Mouse (Mus musculus) heart, adult 18-20 months (tissue): ENCODE measurements around the gene Kcnj1. TPM values are rescaled to one million over a fixed set of nuclear protein-coding genes. Genes with fewer than 3 reads are reported as not detected.

Experiments used
- DNase-seq, 2 experiments: peaks; one replicate each; pipeline ENCODE4 v3.0.0; 2021 to 2022; ENCODE audit warnings: mixed read lengths in 1 of 2
- total RNA-seq, 2 experiments: library from RNA; stranded (reverse); gene quantifications; 2 replicates each; pipeline ENCODE4 v1.2.3; 2021

Kcnj1 gene
- total RNA-seq, 2 experiments from 2014 or later: not detected

- DNase-seq: no peak
Observed at GRCm38 (mm10) chr9:32394761-32395161, 22.5 kb downstream of the Kcnj1 start.

GRCm38 (mm10) chr9:32400212-32400611 is 27.9 kb downstream of the Kcnj1 start:
- no peak for DNase-seq

- DNase-seq: peak; percentile 79 to 80
Observed at GRCm38 (mm10) chr9:32400662-32401161, 28.4 kb downstream of the Kcnj1 start.

GRCm38 (mm10) chr9:32405191-32405925 is 33.1 kb downstream of the Kcnj1 start:
- DNase-seq: peak; percentile 67 to 85

GRCm38 (mm10) chr9:32408730-32409059 is 36.4 kb downstream of the Kcnj1 start:
- no peak for DNase-seq

GRCm38 (mm10) chr9:32409060-32409961 is 37.0 kb downstream of the Kcnj1 start:
- DNase-seq: peak in 1 of 2 experiments; percentile 50

GRCm38 (mm10) chr9:32410671-32411070 is 38.4 kb downstream of the Kcnj1 start:
- peak in 1 of 2 experiments; percentile 53 for DNase-seq

- DNase-seq: no peak
Observed at GRCm38 (mm10) chr9:32411507-32411906, 39.2 kb downstream of the Kcnj1 start.

GRCm38 (mm10) chr9:32412836-32413580 is 40.7 kb downstream of the Kcnj1 start:
- DNase-seq: no peak

GRCm38 (mm10) chr9:32414956-32415355 is 42.7 kb downstream of the Kcnj1 start:
- no peak for DNase-seq

GRCm38 (mm10) chr9:32415952-32416351 is 43.7 kb downstream of the Kcnj1 start:
- DNase-seq: no peak

- no peak for DNase-seq
Observed at GRCm38 (mm10) chr9:32417466-32418116, 45.3 kb downstream of the Kcnj1 start.

- DNase-seq: no peak
Observed at GRCm38 (mm10) chr9:32420711-32421110, 48.4 kb downstream of the Kcnj1 start.

- no peak for DNase-seq
Observed at GRCm38 (mm10) chr9:32425321-32425720, 53.0 kb downstream of the Kcnj1 start.

- DNase-seq: no peak
Observed at GRCm38 (mm10) chr9:32431061-32431460, 58.8 kb downstream of the Kcnj1 start.

GRCm38 (mm10) chr9:32434241-32435213 is 62.2 kb downstream of the Kcnj1 start:
- DNase-seq: peak; percentile 51 to 54

GRCm38 (mm10) chr9:32443115-32443514 is 70.8 kb downstream of the Kcnj1 start:
- no peak for DNase-seq

GRCm38 (mm10) chr9:32443817-32444216 is 71.5 kb downstream of the Kcnj1 start:
- DNase-seq: peak; percentile 58 to 63

GRCm38 (mm10) chr9:32444453-32445201 is 72.3 kb downstream of the Kcnj1 start:
- DNase-seq: no peak

- peak; percentile 37 to 55 for DNase-seq
Observed at GRCm38 (mm10) chr9:32445789-32446188, 73.5 kb downstream of the Kcnj1 start.
